Comparison of ENCODE assay signal across 7 mouse cellular contexts in the genomic region with DNA sequence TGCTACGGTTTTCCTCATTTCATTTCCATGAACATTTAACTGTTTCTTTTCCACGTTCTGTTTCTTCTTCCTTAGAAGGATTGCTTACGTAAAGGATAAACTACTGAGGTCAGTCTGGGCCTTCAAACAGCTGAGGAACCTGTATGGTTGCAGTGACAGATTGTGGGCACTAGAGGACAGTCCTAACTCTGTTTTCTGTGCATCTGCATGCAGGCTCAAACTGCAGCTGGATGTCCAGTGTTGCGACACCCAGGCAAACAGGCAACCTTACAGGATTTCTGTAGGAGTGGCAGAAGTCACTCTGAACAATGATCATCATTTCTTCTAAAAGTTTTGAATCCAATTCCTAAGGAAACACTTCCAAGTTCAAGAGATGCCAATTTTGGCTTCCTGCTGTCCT. TPM values are rescaled to one million over a fixed set of nuclear protein-coding genes. Genes with fewer than 3 reads are reported as not detected.
DNase-seq lines count a peak whose midpoint lies in the region; ATAC-seq and TF ChIP-seq lines count a peak whose summit lies in the region.

No protein-coding gene starts in this region.

- H3K9me3 ChIP-seq in intestine, postnatal 0 days (ENCODE audit: control insufficient read depth), result no peaks in the 10 kb centered on the region
- H3K9me3 ChIP-seq in intestine, embryonic 15.5 days, result no peaks in the 10 kb centered on the region
- peaks cover 3% of the 10 kb centered on the region for H3K9me3 ChIP-seq in CH12.LX (replicated peaks; ENCODE audit: low read length)
- no peaks in the 10 kb centered on the region for H3K9me3 ChIP-seq in liver, postnatal 0 days (ENCODE audit: low read length)

- peak; percentile 47 for DNase-seq in CH12.LX (ENCODE audit: extremely low read depth)
- DNase-seq in liver, postnatal 0 days, result peak; percentile 58
- no peak for DNase-seq in left cerebral cortex, postnatal 4 days
- DNase-seq in gastrocnemius, postnatal 4 days (ENCODE audit: low spot score in 2 of 2), result no peak

- in situ Hi-C loops in CH12.LX (cut with MboI; ENCODE audit: low pct_ligation_motif_present, low pct_unique_long_range_greater_than_20kb, low sequenced_read_pairs), result no loop called here

- no peak overlapping the region for H3K9ac ChIP-seq in intestine, postnatal 0 days (ENCODE audit: low read depth, low read length)
- no peak overlapping the region for H3K9ac ChIP-seq in intestine, embryonic 15.5 days
- H3K9ac ChIP-seq in CH12.LX (ENCODE audit: insufficient read depth, low read depth), result no peak overlapping the region
- no peak overlapping the region for H3K9ac ChIP-seq in liver, postnatal 0 days (replicated peaks)

- ATAC-seq in intestine, postnatal 0 days, result peak; percentile 51; the same call in 1 of the 2 replicates
- ATAC-seq in intestine, embryonic 15.5 days, result no peak; the same call in 1 of the 2 replicates
- ATAC-seq in liver, postnatal 0 days, result peak; percentile 77

- H3K27me3 ChIP-seq in intestine, postnatal 0 days (replicated peaks; ENCODE audit: control insufficient read depth, insufficient read depth, low read length), result no peaks in the 10 kb centered on the region
- no peaks in the 10 kb centered on the region for H3K27me3 ChIP-seq in intestine, embryonic 15.5 days (replicated peaks)
- no peaks in the 10 kb centered on the region for H3K27me3 ChIP-seq in CH12.LX (replicated peaks)
- H3K27me3 ChIP-seq in liver, postnatal 0 days (ENCODE audit: insufficient read depth, low read length), result no peaks in the 10 kb centered on the region

- intact Hi-C loops in left cerebral cortex, postnatal 4 days (cut with DNase I), result loop anchor here (10.0 kb wide), 1 partner anchor 52 kb away; no protein-coding TSS in a partner anchor

- H3K27ac ChIP-seq in intestine, postnatal 0 days (ENCODE audit: low read depth, low read length), result no peak overlapping the region
- H3K27ac ChIP-seq in intestine, embryonic 15.5 days, result no peak overlapping the region
- no peak overlapping the region for H3K27ac ChIP-seq in CH12.LX (ENCODE audit: insufficient read depth, low read depth)
- H3K27ac ChIP-seq in bone marrow macrophage, adult 2 months (ENCODE audit: insufficient read depth, low read depth, low read length), result no peak overlapping the region
- no peak overlapping the region for H3K27ac ChIP-seq in liver, postnatal 0 days (ENCODE audit: low read depth)

- no peak overlapping the region for H3K4me3 ChIP-seq in intestine, postnatal 0 days (ENCODE audit: low read depth, low read length)
- no peak overlapping the region for H3K4me3 ChIP-seq in intestine, embryonic 15.5 days (replicated peaks)
- H3K4me3 ChIP-seq in CH12.LX (replicated peaks in 1 of 3; ENCODE audit: low read depth in 2 of 3, low read length in 2 of 3, poor library complexity in 1 of 3), result no peak overlapping the region
- no peak overlapping the region for H3K4me3 ChIP-seq in bone marrow macrophage, adult 2 months (ENCODE audit: insufficient read depth, low read length)
- H3K4me3 ChIP-seq in liver, postnatal 0 days (ENCODE audit: low read depth, low read length), result no peak overlapping the region

- dilution Hi-C loops in CH12.LX (cut with MboI; ENCODE audit: extremely low pct_ligation_motif_present, extremely low pct_unique_long_range_greater_than_20kb, low sequenced_read_pairs), result no loop called here

- 61% methylated on average over 4 of the region's 4 CpGs for WGBS in intestine, postnatal 0 days
- 54% methylated on average over 4 of the region's 4 CpGs for WGBS in intestine, embryonic 15.5 days
- WGBS in liver, postnatal 0 days (ENCODE audit: insufficient replicate concordance), result 55% methylated on average over 4 of the region's 4 CpGs

- TF ChIP-seq POLR2A in CH12.LX (IDR thresholded peaks at IDR 0.05; ENCODE audit: low read depth, low read length), result no peak
- no peak for TF ChIP-seq POLR2A in bone marrow macrophage, adult 2 months (IDR thresholded peaks at IDR 0.05; ENCODE audit: borderline replicate concordance, low read depth, low read length)

- peak; percentile 86 for TF ChIP-seq CTCF in intestine, postnatal 0 days (IDR thresholded peaks at IDR 0.05; ENCODE audit: low read depth)
- peak; percentile 80 to 91 for TF ChIP-seq CTCF in CH12.LX (conservative IDR thresholded peaks at IDR 0.05 in 1 of 2, IDR thresholded peaks at IDR 0.05 in 1 of 2; ENCODE audit: low read depth in 2 of 2, low read length in 2 of 2)
- peak; percentile 50 for TF ChIP-seq CTCF in bone marrow macrophage, adult 2 months (IDR thresholded peaks at IDR 0.05; ENCODE audit: low read depth, low read length)
- TF ChIP-seq CTCF in liver, postnatal 0 days (IDR thresholded peaks at IDR 0.05; ENCODE audit: low read depth), result peak; percentile 89

- no peaks in the 10 kb centered on the region for H3K4me1 ChIP-seq in intestine, postnatal 0 days (replicated peaks; ENCODE audit: control insufficient read depth, insufficient read depth, low read length)
- H3K4me1 ChIP-seq in intestine, embryonic 15.5 days (replicated peaks), result no peaks in the 10 kb centered on the region
- peaks cover 0 to 3% of the 10 kb centered on the region in 2 experiments; a peak in 3 of 4 replicates for H3K4me1 ChIP-seq in CH12.LX (ENCODE audit: control insufficient read depth in 1 of 2, insufficient read depth in 2 of 2)
- H3K4me1 ChIP-seq in bone marrow macrophage, adult 2 months (ENCODE audit: control insufficient read depth, insufficient read depth, low read length), result peaks cover 6% of the 10 kb centered on the region
- H3K4me1 ChIP-seq in liver, postnatal 0 days (ENCODE audit: insufficient read depth), result 0 out of 2 replicates have a peak, but pooled peaks cover under 1% of the 10 kb centered on the region

- H3K36me3 ChIP-seq in intestine, postnatal 0 days (ENCODE audit: control insufficient read depth, insufficient read depth), result peaks cover 11% of the 10 kb centered on the region; the same call in 1 of the 2 replicates
- peaks cover 8% of the 10 kb centered on the region for H3K36me3 ChIP-seq in intestine, embryonic 15.5 days
- H3K36me3 ChIP-seq in CH12.LX (replicated peaks in 1 of 2; ENCODE audit: control insufficient read depth in 1 of 2, insufficient read depth in 1 of 2, low read length in 1 of 2), result peaks cover 0 to 2% of the 10 kb centered on the region in 2 experiments
- H3K36me3 ChIP-seq in liver, postnatal 0 days (replicated peaks; ENCODE audit: insufficient read depth, low read length), result no peaks in the 10 kb centered on the region

- no peak for TF ChIP-seq EP300 in CH12.LX (IDR thresholded peaks at IDR 0.05; ENCODE audit: low read length)
- no peak for TF ChIP-seq EP300 in liver, postnatal 0 days (IDR thresholded peaks at IDR 0.05; ENCODE audit: low read depth)

- H3K79me2 ChIP-seq in CH12.LX (replicated peaks; ENCODE audit: control insufficient read depth, extremely low read depth, insufficient read depth, poor library complexity, severe bottlenecking), result no peaks in the 10 kb centered on the region

- TF ChIP-seq RAD21 in CH12.LX (IDR thresholded peaks at IDR 0.05; ENCODE audit: low read depth, low read length), result peak; percentile 93

- no peak overlapping the region for H3K4me2 ChIP-seq in intestine, postnatal 0 days (replicated peaks; ENCODE audit: low read depth)
- no peak overlapping the region for H3K4me2 ChIP-seq in intestine, embryonic 15.5 days (replicated peaks)
- no peak overlapping the region for H3K4me2 ChIP-seq in CH12.LX (ENCODE audit: insufficient read depth, low read depth, poor library complexity, severe bottlenecking)
- no peak overlapping the region for H3K4me2 ChIP-seq in liver, postnatal 0 days (ENCODE audit: low read depth, low read length)

TF ChIP-seq in CH12.LX, 34 proteins besides CTCF, POLR2A, EP300 and RAD21 (continues in another document):
- peak; percentile 43; the same call in 1 of the 2 replicates for TF ChIP-seq ZC3H11A (IDR thresholded peaks at IDR 0.05; ENCODE audit: low read depth, low read length)
- no peak for TF ChIP-seq E2F4 (IDR thresholded peaks at IDR 0.05; ENCODE audit: insufficient replicate concordance, low read depth, low read length)
- 0 out of 2 replicates have a peak, but pooled peaks have one; percentile 25 for TF ChIP-seq NELFE (IDR thresholded peaks at IDR 0.05; ENCODE audit: low read depth, low read length)
- no peak for TF ChIP-seq RCOR1 (conservative IDR thresholded peaks at IDR 0.05; ENCODE audit: low read depth, low read length)
- no peak for TF ChIP-seq BHLHE40 (IDR thresholded peaks at IDR 0.05; ENCODE audit: low read depth, low read length)
- TF ChIP-seq MXI1 (IDR thresholded peaks at IDR 0.05; ENCODE audit: low read depth, low read length), result no peak
- TF ChIP-seq MYC (IDR thresholded peaks at IDR 0.05; ENCODE audit: low read depth, low read length), result 0 out of 2 replicates have a peak, but pooled peaks have one; percentile 29
- no peak for TF ChIP-seq TBP (conservative IDR thresholded peaks at IDR 0.05; ENCODE audit: low read depth, low read length)
- no peak for TF ChIP-seq MAFK (IDR thresholded peaks at IDR 0.05; ENCODE audit: insufficient replicate concordance, low read length)
- TF ChIP-seq JUN (IDR thresholded peaks at IDR 0.05; ENCODE audit: insufficient read depth, low read depth, low read length), result no peak
- 0 out of 2 replicates have a peak, but pooled peaks have one; percentile 18 for TF ChIP-seq SIN3A (IDR thresholded peaks at IDR 0.05; ENCODE audit: low read length)
- TF ChIP-seq NRF1 (IDR thresholded peaks at IDR 0.05; ENCODE audit: low read depth, low read length), result no peak

RNA-seq across cellular contexts. Expression of a gene that starts 5.3 kb away (rescaled TPM):
- 74.7 and 83.6 TPM in 2 replicates for polyA plus RNA-seq in intestine, postnatal 0 days (2015; fragmentation: Nextera tagmentation; extraction: Ambion mirVana)
- 62.1 and 70.2 TPM in 2 replicates for polyA plus RNA-seq in intestine, embryonic 15.5 days (2015; fragmentation: Nextera tagmentation; extraction: Ambion mirVana)
- total RNA-seq in CH12.LX (2012; rRNA removed), result 50.0 and 77.1 TPM in 2 replicates
- 184 and 196 TPM in 2 replicates for total RNA-seq in CH12.LX (2014; rRNA removed)
- polyA plus RNA-seq in CH12.LX (2012; ENCODE audit: insufficient read length, low read depth), result 178 and 204 TPM in 2 replicates
- polyA plus RNA-seq in bone marrow macrophage, adult 2 months (2012; ENCODE audit: insufficient read depth, insufficient read length, missing spikeins), result 30.6 and 37.8 TPM in 2 replicates
- 2.0 TPM in 2 replicates for polyA plus RNA-seq in liver, postnatal 0 days (2015; fragmentation: Nextera tagmentation; extraction: Ambion mirVana)
- total RNA-seq in left cerebral cortex, postnatal 4 days (2021), result 10 to 100 TPM; 51.3 to 54.1 TPM
- total RNA-seq in gastrocnemius, postnatal 4 days (2021), result 10 to 100 TPM; 15.2 to 18.4 TPM

RNA-seq across cellular contexts. Expression of a gene that starts 27.2 kb away (rescaled TPM):
- 7.1 and 7.4 TPM in 2 replicates for polyA plus RNA-seq in intestine, postnatal 0 days (2015; fragmentation: Nextera tagmentation; extraction: Ambion mirVana)
- polyA plus RNA-seq in intestine, embryonic 15.5 days (2015; fragmentation: Nextera tagmentation; extraction: Ambion mirVana), result 29.4 and 30.1 TPM in 2 replicates
- total RNA-seq in CH12.LX (2012; rRNA removed) (0.04 TPM in 2 replicates), CH12.LX (2014; rRNA removed) (0.09 TPM in 1 of 2 replicates, not detected in the other)
- polyA plus RNA-seq in CH12.LX (2012; ENCODE audit: insufficient read length, low read depth), result 0.17 and 0.26 TPM in 2 replicates
- not detected in 2 replicates for polyA plus RNA-seq in bone marrow macrophage, adult 2 months (2012; ENCODE audit: insufficient read depth, insufficient read length, missing spikeins)
- 2.2 and 2.5 TPM in 2 replicates for polyA plus RNA-seq in liver, postnatal 0 days (2015; fragmentation: Nextera tagmentation; extraction: Ambion mirVana)
- 10 to 100 TPM; 14.6 to 16.2 TPM for total RNA-seq in left cerebral cortex, postnatal 4 days (2021)
- total RNA-seq in gastrocnemius, postnatal 4 days (2021), result 10 to 100 TPM; 43.7 to 43.9 TPM

Comparison
In these comparisons a context has a peak if more than half of its experiments do, and no peak if none do; other contexts are left out.
1. DNase-seq: peak in CH12.LX (single experiment) and liver, postnatal 0 days (single experiment); none in left cerebral cortex, postnatal 4 days (single experiment) and gastrocnemius, postnatal 4 days (0 of 2).
2. RNA of a gene that starts 5.3 kb away (polyA plus RNA-seq): 178 to 204 TPM in CH12.LX, 74.7 to 83.6 TPM in intestine, postnatal 0 days, 62.1 to 70.2 TPM in intestine, embryonic 15.5 days and 30.6 to 37.8 TPM in bone marrow macrophage, adult 2 months; 2.0 TPM in liver, postnatal 0 days; every median in the first group is over 10 times any median in the second.
3. Peak in every context shown above with its lines, with median percentiles within 50 percentile points of each other: CTCF ChIP-seq.